Mouse (Mus musculus) monocyte, adult 5-6 weeks (primary cell): ENCODE data around the gene Cd7. TPM values are rescaled to one million over a fixed set of nuclear protein-coding genes. Genes with fewer than 3 reads are reported as not detected.

Source experiments
- ATAC-seq: fragments of 153-309, 156-312 bp; replicated peaks from 2 replicates; pipeline ENCODE4 v1.8.0; 2017; ENCODE audit warnings: mild to moderate bottlenecking; ENCODE audit not compliant: low TSS enrichment, insufficient number of reproducible peaks, severe bottlenecking, poor library complexity, low FRiP score
- total RNA-seq: library from RNA; stranded (forward); fragments of 200-1000, 200-491, 200-594 nt; gene quantifications from 3 replicates; pipeline ENCODE4 v1.2.3, GENCODE M21; 2017

Gene Cd7
- total RNA-seq, 1 experiment from 2014 or later, result 21.2 TPM

DNA sequence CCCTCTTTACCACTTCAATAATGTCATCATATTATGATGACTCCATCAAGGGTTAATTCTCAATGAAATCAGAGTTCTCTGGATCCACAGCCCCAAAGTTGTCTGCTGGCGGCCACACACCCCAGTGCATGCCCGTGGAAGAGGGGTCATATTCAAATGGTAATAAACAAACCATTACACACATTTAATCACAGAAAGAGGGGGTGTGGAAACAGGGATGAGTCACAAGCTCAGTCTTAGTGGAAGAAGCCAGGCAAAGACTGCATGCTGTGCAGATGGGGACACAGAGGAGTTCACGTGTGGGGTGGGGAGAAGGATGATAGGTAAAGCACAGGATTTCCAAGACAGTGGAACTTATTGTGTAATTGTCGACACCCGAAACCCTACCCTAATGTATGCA is 34.9 kb downstream of the Cd7 start:
- ATAC-seq, result no peak

DNA sequence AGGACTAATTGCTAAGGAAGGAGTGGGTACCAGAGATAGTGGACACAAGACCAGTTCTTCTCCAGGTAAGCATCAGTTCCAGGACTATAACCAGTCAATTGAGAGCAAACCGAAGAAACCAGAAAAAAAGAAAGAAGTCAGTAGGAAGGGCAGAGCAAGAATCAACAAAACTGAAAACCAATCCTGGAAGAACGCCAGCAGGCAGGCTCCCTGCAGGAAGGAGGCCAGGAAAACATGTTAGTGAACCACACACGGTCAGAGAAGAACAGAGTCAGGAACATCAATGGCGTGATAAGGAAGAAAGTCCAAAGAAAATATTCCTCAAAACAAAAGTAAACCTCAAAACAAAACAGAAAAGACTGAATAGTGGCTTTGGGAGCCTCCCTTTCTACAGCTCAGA is 37.3 kb downstream of the Cd7 start:
- ATAC-seq, result no peak

DNA sequence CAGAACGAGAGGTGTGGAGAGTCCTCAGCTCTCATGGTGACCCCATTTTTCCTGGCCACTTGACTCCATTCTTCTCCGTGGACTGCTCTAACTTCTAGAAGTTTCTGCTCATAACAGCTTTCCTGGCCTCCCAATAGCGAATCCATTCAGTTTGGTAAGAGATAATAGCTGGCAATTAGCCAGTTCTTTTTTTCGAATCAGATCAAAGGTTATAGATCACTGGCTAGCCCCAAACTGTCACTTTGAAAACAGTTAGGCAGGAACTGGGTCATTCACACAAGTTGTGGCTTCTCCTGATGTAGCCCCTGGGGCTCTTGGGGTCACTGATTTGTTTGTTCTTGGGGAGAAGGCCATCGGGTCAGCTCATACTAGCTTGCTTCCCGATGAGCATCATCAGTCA is 44.5 kb downstream of the Cd7 start:
- ATAC-seq, result no peak

DNA sequence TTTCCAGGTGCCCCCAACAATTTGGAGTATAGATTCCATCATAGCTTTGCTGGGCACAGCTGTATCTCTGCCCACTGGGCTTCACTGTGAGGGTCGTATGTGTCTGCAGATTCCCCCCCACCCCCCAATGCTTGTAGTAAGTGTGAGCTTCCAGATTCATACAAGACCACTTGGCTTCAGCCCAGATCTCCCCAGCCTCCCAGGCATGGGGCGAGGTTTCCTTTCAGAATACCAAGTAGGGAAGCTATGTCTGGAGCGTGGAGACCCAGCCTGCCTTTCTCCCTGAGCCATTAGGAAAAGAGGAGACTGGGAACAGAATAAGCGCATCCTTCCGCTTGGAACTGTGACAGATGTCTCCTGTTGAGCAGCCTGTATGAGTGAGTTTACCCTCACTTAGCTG is 45.6 kb downstream of the Cd7 start:
- ATAC-seq, result no peak

DNA sequence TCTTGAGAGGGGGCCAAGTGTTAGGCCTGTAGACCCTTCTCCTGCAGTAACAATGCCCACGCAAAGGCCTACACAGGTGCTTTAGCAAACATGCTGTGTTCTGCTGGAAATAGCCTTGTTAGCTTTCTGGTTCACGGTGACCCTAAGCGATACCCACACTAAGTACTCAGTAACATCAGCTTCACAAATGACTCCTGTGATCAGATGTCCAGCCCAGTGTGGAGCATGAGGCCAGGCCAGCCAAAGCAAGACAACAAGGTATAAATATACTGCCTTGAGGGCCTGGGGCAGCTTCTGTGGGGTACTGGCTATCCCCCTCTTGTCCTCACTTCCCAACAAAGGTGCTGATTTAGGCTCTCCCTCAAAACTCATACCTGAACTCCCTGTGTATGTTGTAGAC is 46.1 kb downstream of the Cd7 start:
- no peak for ATAC-seq

DNA sequence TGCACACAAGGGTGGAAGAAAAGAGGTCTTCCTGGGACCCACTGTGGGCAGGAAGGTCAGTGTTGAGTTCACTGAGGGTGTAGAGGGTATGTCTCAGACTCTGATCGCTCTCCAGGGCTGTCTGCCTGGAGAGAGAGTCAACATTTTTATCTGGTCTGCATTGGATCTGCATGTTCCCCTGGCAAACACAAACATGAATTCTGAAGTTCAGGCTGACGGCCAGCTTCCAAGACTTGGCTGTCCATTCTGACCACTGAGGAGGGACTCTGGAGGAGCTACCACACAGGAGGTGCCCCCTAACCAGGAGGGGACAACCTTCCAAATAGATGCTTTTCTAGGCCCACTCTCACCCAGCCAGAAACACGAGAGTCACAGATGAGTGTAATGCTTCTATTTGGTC is 47.4 kb downstream of the Cd7 start:
- no peak for ATAC-seq

DNA sequence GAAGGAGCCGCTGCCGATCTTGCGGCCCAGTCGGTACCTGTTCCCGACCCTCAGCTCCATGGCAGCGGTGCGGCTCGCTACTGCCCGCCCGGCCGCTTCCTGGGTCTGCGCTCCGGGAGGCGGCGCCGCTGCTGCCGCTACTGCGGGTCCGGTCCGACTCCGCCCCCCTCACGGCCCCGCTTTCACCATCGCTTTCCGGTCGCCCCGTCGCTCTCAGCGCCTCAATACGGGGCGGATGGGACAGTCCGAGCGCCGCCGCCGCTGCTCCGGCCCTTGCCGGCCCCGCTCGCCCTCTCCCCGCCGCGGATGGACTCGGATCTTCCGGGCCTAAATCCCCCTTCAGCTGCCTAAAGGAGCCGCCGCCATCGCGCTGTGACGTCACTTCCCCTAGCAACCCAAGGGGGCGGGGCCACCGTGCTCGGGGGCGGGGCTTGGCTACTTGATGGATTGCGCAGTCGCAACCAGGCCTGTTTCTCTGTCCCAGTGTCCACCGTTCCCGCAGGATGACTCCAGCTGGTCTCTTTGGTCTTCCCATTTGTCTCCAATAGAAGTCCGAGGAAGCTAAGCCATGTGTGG is 48.2 kb downstream of the Cd7 start, which contains the start of gene Csnk1d:
Gene Csnk1d (minus strand): TSS at position 380 of the 576 bp plus-strand sequence.
- peak; percentile 78 for ATAC-seq

DNA sequence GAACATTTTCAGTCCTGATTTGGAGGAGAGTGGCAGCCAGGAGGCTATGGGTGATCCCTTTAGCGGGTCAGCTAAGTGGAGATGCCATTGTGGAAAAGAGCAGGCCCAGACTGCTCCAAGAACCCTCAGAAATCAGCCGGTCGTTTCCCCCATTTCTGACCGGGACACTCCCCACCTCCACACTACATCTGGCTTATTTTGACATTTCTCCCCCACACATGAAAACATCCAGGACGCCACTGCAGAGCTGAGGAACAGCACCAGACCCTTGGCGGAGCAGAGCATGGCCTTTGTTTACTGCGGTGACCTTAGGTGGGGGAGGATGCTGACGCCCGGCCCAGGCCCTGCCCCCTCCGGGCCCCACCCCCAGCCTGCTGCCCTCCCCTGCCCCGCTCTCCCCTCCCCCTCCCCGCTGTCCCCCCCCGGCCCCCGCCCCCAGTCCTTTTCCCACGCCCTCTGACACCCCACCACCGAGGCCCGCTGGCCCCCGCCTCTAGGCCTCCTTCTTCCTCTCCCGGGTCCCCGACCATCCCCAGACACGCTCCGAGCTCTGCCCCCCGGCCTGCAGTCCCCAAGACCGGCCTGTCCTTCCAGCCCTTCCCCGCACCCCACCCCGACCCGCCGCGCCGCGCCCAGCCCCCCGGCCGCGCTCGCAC is 49.0 kb downstream of the Cd7 start:
- ATAC-seq, result peak; percentile 44

DNA sequence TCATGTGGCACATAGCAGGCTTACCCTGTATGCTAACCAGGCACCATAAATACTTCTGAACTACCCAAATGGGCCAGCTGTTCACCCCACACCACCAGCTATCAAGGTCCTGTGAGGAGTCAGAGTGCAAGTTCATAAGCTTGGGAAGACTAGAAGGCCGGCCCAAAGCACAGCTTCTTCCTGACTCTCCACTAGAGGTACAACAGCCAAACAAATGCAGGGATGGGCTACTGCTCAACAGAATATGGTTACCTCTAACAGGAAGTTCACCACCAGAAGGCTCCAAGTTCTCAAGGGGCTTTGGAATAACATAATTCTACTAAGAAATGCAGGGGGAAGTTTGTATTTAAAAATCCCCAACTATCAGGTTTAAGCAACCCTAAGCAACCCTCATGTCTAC is 49.7 kb downstream of the Cd7 start:
- ATAC-seq, result no peak

DNA sequence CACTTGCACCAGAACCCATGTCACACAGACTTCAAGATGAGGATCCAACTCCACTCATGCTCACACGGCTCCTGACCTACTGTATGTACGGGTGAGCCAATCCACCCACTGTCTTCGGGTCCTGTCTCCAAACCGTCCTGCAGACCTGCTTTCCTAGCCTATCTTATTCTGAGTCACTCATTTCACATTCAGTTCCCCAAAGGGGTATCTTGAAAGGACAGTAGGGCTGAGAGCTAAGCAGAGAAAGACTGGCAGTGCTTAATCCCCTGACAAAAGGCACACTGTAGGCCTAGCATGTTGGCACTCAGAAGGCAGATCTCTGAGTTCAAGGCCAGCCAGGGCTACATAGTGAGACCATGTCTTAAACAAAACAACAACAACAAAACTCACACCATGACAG is 50.8 kb downstream of the Cd7 start:
- no peak for ATAC-seq

DNA sequence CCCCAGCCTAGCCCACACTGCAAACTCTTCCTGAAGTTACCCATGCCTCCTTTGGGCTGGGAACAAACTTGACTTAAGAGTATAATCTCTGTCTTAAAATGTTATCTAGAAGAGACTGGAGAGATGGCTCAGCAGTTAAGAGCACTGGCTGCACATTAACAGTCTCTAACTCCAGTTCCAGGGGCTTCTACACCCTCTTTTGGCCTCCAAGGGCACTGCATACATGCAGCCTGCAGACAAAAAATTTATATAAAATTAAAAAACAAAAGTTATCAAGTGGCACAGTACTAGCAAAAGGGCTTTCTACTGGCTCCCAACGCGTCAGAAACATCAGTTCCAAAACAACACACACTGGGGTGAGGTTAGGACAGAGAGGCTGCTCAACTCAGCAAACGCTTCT is 51.6 kb downstream of the Cd7 start:
- no peak for ATAC-seq

Other genes starting within 250 kb of the Cd7 start
- gene Dus1l, start 243.0 kb downstream of the Cd7 start, total RNA-seq, result 25.1 to 42.4 TPM (median 31.8 TPM) in 3 replicates
- 13.2 to 26.4 TPM (median 13.5 TPM) in 3 replicates for gene Fasn, start 214.9 kb downstream of the Cd7 start, total RNA-seq
- gene Ccdc57, start 106.5 kb downstream of the Cd7 start, total RNA-seq, result 0.39 to 0.57 TPM in 2 of 3 replicates, not detected in the other
- 74.0 to 101 TPM (median 95.1 TPM) in 3 replicates for gene Slc16a3, start 90.9 kb downstream of the Cd7 start, total RNA-seq
- 139 to 159 TPM (median 146 TPM) in 3 replicates for gene Csnk1d, start 48.1 kb downstream of the Cd7 start, total RNA-seq
- gene Sectm1b, start 24.2 kb upstream of the Cd7 start, total RNA-seq, result not detected in 3 replicates
- gene Sectm1a, start 41.8 kb upstream of the Cd7 start, total RNA-seq, result not detected in 3 replicates
- not detected in 3 replicates for gene Tex19.2, start 79.3 kb upstream of the Cd7 start, total RNA-seq
- gene Tex19.1, start 106.7 kb upstream of the Cd7 start, total RNA-seq, result not detected in 3 replicates
- gene Uts2r, start 120.9 kb upstream of the Cd7 start, total RNA-seq, result not detected in 3 replicates
- gene Hexdc, start 165.0 kb upstream of the Cd7 start, total RNA-seq, result 1.4 to 3.2 TPM (median 3.1 TPM) in 3 replicates
- 2.8 to 4.8 TPM (median 3.1 TPM) in 3 replicates for gene Ogfod3, start 165.3 kb upstream of the Cd7 start, total RNA-seq
- gene Cybc1, start 189.9 kb upstream of the Cd7 start, total RNA-seq, result 71.9 to 94.3 TPM (median 75.7 TPM) in 3 replicates
- gene Narf, start 197.8 kb upstream of the Cd7 start, total RNA-seq, result 22.3 to 24.0 TPM (median 22.5 TPM) in 3 replicates
- 8.5 to 16.2 TPM (median 13.4 TPM) in 3 replicates for gene Foxk2, start 220.6 kb upstream of the Cd7 start, total RNA-seq